Comparison of ENCODE assay signal across 15 mouse cellular contexts in genomic region chr5:123009873-123010272, GRCm38 (mm10). TPM values are rescaled to one million over a fixed set of nuclear protein-coding genes. Genes with fewer than 3 reads are reported as not detected.
A peak's percentile ranks its signal among the peaks of the same experiment; 100 is the strongest.
DNase-seq lines count a peak whose midpoint lies in the region; ATAC-seq lines count a peak whose summit lies in the region.
"Had no signal": no experiment of that assay in that cellular context is flagged by ENCODE, and none has a peak within 500 bp of the region (broad histone marks: within the 10 kb centered on the region; RNA-seq: fewer than 3 reads in every experiment).

No protein-coding gene starts in this region.

- H3K4me1 ChIP-seq in forebrain, embryonic 13.5 days: peaks cover 46% of the 10 kb centered on the region
- H3K4me1 ChIP-seq in forebrain, embryonic 10.5 days: peaks cover 23% of the 10 kb centered on the region
- peaks cover 38% of the 10 kb centered on the region for H3K4me1 ChIP-seq in forebrain, embryonic 16.5 days (replicated peaks; ENCODE audit: control insufficient read depth, insufficient read depth, low read length)

- H3K9me3 ChIP-seq in forebrain, embryonic 13.5 days (replicated peaks): no peaks in the 10 kb centered on the region
- no peaks in the 10 kb centered on the region for H3K9me3 ChIP-seq in forebrain, embryonic 10.5 days
- no peaks in the 10 kb centered on the region for H3K9me3 ChIP-seq in forebrain, embryonic 16.5 days (ENCODE audit: control insufficient read depth, low read length)
- H3K9me3 ChIP-seq: limb, embryonic 13.5 days had no signal

- no peak overlapping the region for H3K4me3 ChIP-seq in forebrain, embryonic 13.5 days
- H3K4me3 ChIP-seq in forebrain, embryonic 10.5 days: no peak overlapping the region
- H3K4me3 ChIP-seq in forebrain, embryonic 16.5 days (replicated peaks; ENCODE audit: low read length): no peak overlapping the region
- H3K4me3 ChIP-seq: limb, embryonic 13.5 days had no signal

- H3K4me2 ChIP-seq in forebrain, embryonic 13.5 days: no peak overlapping the region
- no peak overlapping the region for H3K4me2 ChIP-seq in forebrain, embryonic 16.5 days (ENCODE audit: low read length)
- H3K4me2 ChIP-seq: limb, embryonic 13.5 days had no signal

- ATAC-seq in forebrain, embryonic 13.5 days: no peak
- no peak for ATAC-seq in forebrain, embryonic 16.5 days
- ATAC-seq: liver, postnatal 0 days had no signal

- H3K27me3 ChIP-seq in forebrain, embryonic 13.5 days: no peaks in the 10 kb centered on the region
- no peaks in the 10 kb centered on the region for H3K27me3 ChIP-seq in forebrain, embryonic 10.5 days (ENCODE audit: poor library complexity, severe bottlenecking)
- H3K27me3 ChIP-seq in forebrain, embryonic 16.5 days (replicated peaks; ENCODE audit: control insufficient read depth, insufficient read depth, low read length): no peaks in the 10 kb centered on the region
- H3K27me3 ChIP-seq: limb, embryonic 13.5 days had no signal

- no peak for DNase-seq in forebrain, embryonic 10.5 days (ENCODE audit: extremely low spot score, low spot score)
- DNase-seq in layer of hippocampus, adult 11-12 months (ENCODE audit: low spot score): peak; percentile 50
- DNase-seq in layer of hippocampus, adult 9-11 months: no peak
- DNase-seq in cerebellum, adult 11-12 months: peak; percentile 73
- DNase-seq in urinary bladder, postnatal 14 days (ENCODE audit: low spot score): no peak
- DNase-seq in thymus, postnatal 25 days: no peak
- DNase-seq: adrenal gland, adult 8-10 months; kidney, postnatal 10 days; layer of hippocampus, postnatal 36 days; liver, postnatal 0 days; thymus, adult 2 months had no signal

- H3K27ac ChIP-seq in forebrain, embryonic 13.5 days: peak overlapping the region; percentile 76
- H3K27ac ChIP-seq in forebrain, embryonic 10.5 days: no peak overlapping the region
- peak overlapping the region; percentile 76 for H3K27ac ChIP-seq in forebrain, embryonic 16.5 days (ENCODE audit: low read length)
- H3K27ac ChIP-seq: limb, embryonic 13.5 days had no signal

- no peaks in the 10 kb centered on the region for H3K36me3 ChIP-seq in forebrain, embryonic 13.5 days (ENCODE audit: poor library complexity, severe bottlenecking)
- no peaks in the 10 kb centered on the region for H3K36me3 ChIP-seq in forebrain, embryonic 10.5 days (replicated peaks)
- H3K36me3 ChIP-seq in forebrain, embryonic 16.5 days (ENCODE audit: control insufficient read depth, insufficient read depth): no peaks in the 10 kb centered on the region
- H3K36me3 ChIP-seq: limb, embryonic 13.5 days had no signal

- no peak overlapping the region for H3K9ac ChIP-seq in forebrain, embryonic 13.5 days
- H3K9ac ChIP-seq in forebrain, embryonic 16.5 days (replicated peaks; ENCODE audit: low read depth, low read length): no peak overlapping the region
- H3K9ac ChIP-seq: limb, embryonic 13.5 days; liver, postnatal 0 days had no signal

- 62% methylated on average over 11 of the region's 11 CpGs for WGBS in forebrain, embryonic 13.5 days
- 94% methylated on average over 11 of the region's 11 CpGs for WGBS in forebrain, embryonic 10.5 days
- 37% methylated on average over 11 of the region's 11 CpGs for WGBS in forebrain, embryonic 16.5 days

RNA-seq across cellular contexts. Expression of gene Orai1, which starts 5.0 kb away (rescaled TPM):
- 10.6 and 10.8 TPM in 2 replicates for polyA plus RNA-seq in forebrain, embryonic 13.5 days (2015; fragmentation: Nextera tagmentation; extraction: Ambion mirVana)
- 6.9 and 7.9 TPM in 2 replicates for polyA plus RNA-seq in forebrain, embryonic 10.5 days (2016; fragmentation: Nextera tagmentation; extraction: Ambion mirVana)
- polyA plus RNA-seq in forebrain, embryonic 16.5 days (2015; fragmentation: Nextera tagmentation; extraction: Ambion mirVana): 13.0 and 13.8 TPM in 2 replicates

RNA-seq across cellular contexts. Expression of gene Kdm2b, which starts 20.2 kb away (rescaled TPM):
- polyA plus RNA-seq in forebrain, embryonic 13.5 days (2015; fragmentation: Nextera tagmentation; extraction: Ambion mirVana): 107 and 108 TPM in 2 replicates
- 83.3 and 83.4 TPM in 2 replicates for polyA plus RNA-seq in forebrain, embryonic 10.5 days (2016; fragmentation: Nextera tagmentation; extraction: Ambion mirVana)
- polyA plus RNA-seq in forebrain, embryonic 16.5 days (2015; fragmentation: Nextera tagmentation; extraction: Ambion mirVana): 157 and 166 TPM in 2 replicates

RNA-seq across cellular contexts. Expression of gene Morn3, which starts 36.9 kb away (rescaled TPM):
- 0.79 and 1.1 TPM in 2 replicates for polyA plus RNA-seq in forebrain, embryonic 13.5 days (2015; fragmentation: Nextera tagmentation; extraction: Ambion mirVana)
- polyA plus RNA-seq in forebrain, embryonic 10.5 days (2016; fragmentation: Nextera tagmentation; extraction: Ambion mirVana): 0.26 and 0.33 TPM in 2 replicates
- 1.7 TPM in 1 of 2 replicates, not detected in the other for polyA plus RNA-seq in forebrain, embryonic 16.5 days (2015; fragmentation: Nextera tagmentation; extraction: Ambion mirVana)
- polyA plus RNA-seq: heart, postnatal 0 days; limb, embryonic 13.5 days; liver, postnatal 0 days had no signal

RNA-seq across cellular contexts. Expression of gene Tmem120b, which starts 58.3 kb away (rescaled TPM):
- polyA plus RNA-seq in forebrain, embryonic 13.5 days (2015; fragmentation: Nextera tagmentation; extraction: Ambion mirVana): 10.9 and 11.0 TPM in 2 replicates
- polyA plus RNA-seq in forebrain, embryonic 10.5 days (2016; fragmentation: Nextera tagmentation; extraction: Ambion mirVana): 8.3 and 10.4 TPM in 2 replicates
- 18.6 and 19.3 TPM in 2 replicates for polyA plus RNA-seq in forebrain, embryonic 16.5 days (2015; fragmentation: Nextera tagmentation; extraction: Ambion mirVana)

Comparison
In these comparisons a context has a peak if more than half of its experiments do, and no peak if none do; other contexts are left out.
1. DNase-seq: peak in layer of hippocampus, adult 11-12 months (single experiment) and cerebellum, adult 11-12 months (single experiment); none in forebrain, embryonic 10.5 days (single experiment), layer of hippocampus, adult 9-11 months (single experiment), urinary bladder, postnatal 14 days (single experiment) and thymus, postnatal 25 days (single experiment).